Mouse (Mus musculus): ENCODE results near the gene Syne2.

- TF ChIP-seq BHLHE40 (IDR thresholded peaks at IDR 0.05; ENCODE audit: low read depth, low read length) (no peak), USF2 (conservative IDR thresholded peaks at IDR 0.05; ENCODE audit: low read depth, low read length) (no peak), POLR2A (IDR thresholded peaks at IDR 0.05; ENCODE audit: low read depth, low read length) (no peak), CTCF (conservative IDR thresholded peaks at IDR 0.05 in 1 of 2, IDR thresholded peaks at IDR 0.05 in 1 of 2; ENCODE audit: low read depth in 2 of 2, low read length in 2 of 2) (no peak), ZNF384 (IDR thresholded peaks at IDR 0.05; ENCODE audit: low read depth, low read length) (no peak), CHD1 (IDR thresholded peaks at IDR 0.05; ENCODE audit: low read depth, low read length) (no peak)
These were observed 233.9 kb downstream of the Syne2 start for GRCm38 (mm10) chr12:76051879-76052278.

All from CH12.LX (cell line).